Mouse (Mus musculus): ENCODE results near the gene Xkr8.

- TF ChIP-seq CTCF (conservative IDR thresholded peaks at IDR 0.05; ENCODE audit: low read length) (no peak), NANOG (IDR thresholded peaks at IDR 0.05; ENCODE audit: borderline replicate concordance, low read length) (no peak), POU5F1 (IDR thresholded peaks at IDR 0.05; ENCODE audit: borderline replicate concordance, low read length) (no peak)
Measured at GRCm38 (mm10) chr4:132760296-132760695, 27.9 kb upstream of the Xkr8 start.

All from E14TG2a.4 (cell line).